Mouse (Mus musculus): Measurements from ENCODE around the gene Cars2.
"Not testable (repeated sequence)": the region's sequence is repeated elsewhere in the genome, so short reads cannot be mapped to it uniquely, and the experiment has no call there.

Cars2 gene

GRCm38 (mm10) chr8:11476338-11477177 lies 74.0 kb downstream of the Cars2 start:
- DNase-seq (ENCODE audit: low read depth in 2 of 2, low spot score in 2 of 2), result no peak

- DNase-seq (ENCODE audit: low read depth in 2 of 2, low spot score in 2 of 2), result no peak
These were observed 74.7 kb downstream of the Cars2 start for GRCm38 (mm10) chr8:11475876-11476275.

GRCm38 (mm10) chr8:11475397-11475796 lies 75.2 kb downstream of the Cars2 start:
- no peak for DNase-seq (ENCODE audit: low read depth in 2 of 2, low spot score in 2 of 2)

DNA sequence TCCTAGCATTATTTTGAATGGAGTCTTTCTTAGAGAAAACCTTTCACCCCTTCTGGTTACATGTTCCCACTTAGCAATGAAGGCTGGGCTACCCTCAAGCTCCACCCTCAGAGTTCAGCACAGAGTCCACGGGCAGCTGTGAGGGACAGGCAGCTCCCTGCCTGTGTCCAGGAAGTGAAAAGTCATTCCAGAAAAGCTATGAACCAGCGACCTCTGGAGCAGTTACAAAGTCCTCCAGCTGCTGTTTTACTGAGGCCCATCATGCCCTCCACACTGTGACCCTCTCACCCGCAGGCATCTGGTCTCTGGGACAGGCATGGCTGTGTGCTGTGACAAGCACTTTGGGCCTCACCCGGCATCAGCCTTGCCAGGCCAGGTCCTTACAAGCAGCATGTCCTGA lies 77.5 kb downstream of the Cars2 start:
- no peak for DNase-seq (ENCODE audit: low read depth in 2 of 2, low spot score in 2 of 2)

DNA sequence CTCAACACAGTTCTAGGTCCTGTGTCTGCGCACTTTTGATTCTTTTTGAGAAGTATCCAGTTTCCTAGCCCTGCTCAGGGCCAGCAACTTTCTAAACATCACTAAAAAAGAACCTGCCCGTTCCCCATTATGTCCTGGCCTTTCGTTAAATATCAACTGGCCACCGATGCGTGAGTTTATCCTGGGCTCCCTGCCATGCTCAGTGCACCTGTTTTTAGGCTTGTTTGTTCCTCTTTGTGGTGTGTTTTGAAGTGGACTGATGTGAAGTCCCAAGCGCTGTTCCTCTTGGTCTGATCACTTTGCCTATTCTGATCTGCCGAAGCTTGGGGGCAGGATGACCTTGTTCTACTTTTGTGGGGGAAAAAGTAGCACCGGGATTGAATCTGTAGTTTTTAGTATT lies 79.3 kb downstream of the Cars2 start:
- DNase-seq (ENCODE audit: low read depth in 2 of 2, low spot score in 2 of 2), result no peak

DNA sequence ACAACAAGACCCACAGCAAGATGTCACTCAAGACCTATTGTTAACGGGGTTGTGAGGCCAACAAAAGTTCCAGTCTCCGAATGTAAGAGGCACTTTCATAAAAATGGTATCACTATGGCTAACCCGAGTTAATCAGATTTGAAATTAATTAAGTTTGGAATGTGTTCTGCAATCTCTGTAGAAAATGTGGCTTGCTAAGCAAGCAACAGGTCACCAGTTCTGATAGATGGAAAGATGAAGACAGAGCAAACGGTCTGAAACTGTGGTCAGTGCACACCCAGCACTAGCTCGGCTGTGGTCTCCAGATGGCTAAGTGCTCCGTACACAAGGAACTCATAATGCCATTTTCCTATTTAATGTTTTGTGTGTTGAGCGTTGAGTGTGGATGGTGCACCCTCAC lies 79.9 kb downstream of the Cars2 start:
- DNase-seq (ENCODE audit: low read depth in 2 of 2, low spot score in 2 of 2), result no peak

DNA sequence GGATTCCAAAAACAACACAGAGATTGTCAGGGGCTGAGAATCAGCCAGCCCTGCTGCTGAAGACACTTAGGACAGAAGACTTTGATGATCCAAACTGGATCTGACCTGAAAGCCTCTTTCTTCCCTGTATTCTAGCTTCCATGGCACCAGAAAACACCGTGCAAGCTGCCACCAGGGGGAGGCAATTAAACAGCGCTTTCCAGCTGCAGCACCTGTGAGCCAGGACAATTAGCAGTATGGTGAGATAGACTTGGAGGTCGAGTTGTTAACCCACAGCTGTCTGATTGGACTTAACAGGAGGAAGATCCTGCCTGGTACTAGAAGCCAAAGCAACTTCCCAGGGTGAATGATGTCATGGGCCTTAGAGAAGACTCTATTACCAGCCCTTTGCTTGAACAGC lies 81.5 kb downstream of the Cars2 start:
- DNase-seq (ENCODE audit: low read depth in 2 of 2, low spot score in 2 of 2), result no peak

- DNase-seq (ENCODE audit: low read depth in 2 of 2, low spot score in 2 of 2), result not testable (repeated sequence)
These were observed 84.1 kb downstream of the Cars2 start for GRCm38 (mm10) chr8:11466528-11466927.

- DNase-seq (ENCODE audit: low read depth in 2 of 2, low spot score in 2 of 2), result no peak
These were observed 85.0 kb downstream of the Cars2 start for GRCm38 (mm10) chr8:11465619-11466018.

- no peak for DNase-seq (ENCODE audit: low read depth in 2 of 2, low spot score in 2 of 2)
These were observed 85.9 kb downstream of the Cars2 start for GRCm38 (mm10) chr8:11464707-11464964.
